Mouse (Mus musculus): Measurements from ENCODE around the gene Dnajb11. TPM values are rescaled to one million over a fixed set of nuclear protein-coding genes. Genes with fewer than 3 reads are reported as not detected.

The Dnajb11 gene
- total and polyA plus RNA-seq, 2 experiments from 2014 or later = 41.2 to 86.9 TPM

- no peak overlapping the region for H3K4me2 ChIP-seq (ENCODE audit: low read depth, low read length)
- H3K4me1 ChIP-seq (ENCODE audit: insufficient read depth, low read length) = no peaks in the 10 kb centered on the region
- no peak overlapping the region for H3K4me3 ChIP-seq (ENCODE audit: low read length)
- H3K36me3 ChIP-seq (ENCODE audit: insufficient read depth, low read length) = no peaks in the 10 kb centered on the region
- H3K27ac ChIP-seq = no peak overlapping the region
- WGBS = 15% methylated on average over 6 of the region's 6 CpGs
- H3K9me3 ChIP-seq (ENCODE audit: low read length) = no peaks in the 10 kb centered on the region
- no peak overlapping the region for H3K9ac ChIP-seq (replicated peaks; ENCODE audit: low read length)
- ATAC-seq (peak; percentile 45; the same call in 1 of the 2 replicates), DNase-seq (ENCODE audit: low spot score) (peak; percentile 51)
- no peaks in the 10 kb centered on the region for H3K27me3 ChIP-seq (ENCODE audit: insufficient read depth, low read length)
- TF ChIP-seq CTCF (IDR thresholded peaks at IDR 0.05; ENCODE audit: low read depth) = no peak
Observed at GRCm38 (mm10) chr16:22880900-22881299, 23.3 kb downstream of the Dnajb11 start.

GRCm38 (mm10) chr16:22881487-22881886 lies 23.8 kb downstream of the Dnajb11 start:
- no peak for ATAC-seq
- H3K36me3 ChIP-seq (ENCODE audit: insufficient read depth, low read length) = no peaks in the 10 kb centered on the region
- 72% methylated on average over 4 of the region's 4 CpGs for WGBS
- H3K27ac ChIP-seq = no peak overlapping the region
- no peak overlapping the region for H3K9ac ChIP-seq (replicated peaks; ENCODE audit: low read length)
- DNase-seq (ENCODE audit: low spot score) = no peak
- H3K4me1 ChIP-seq (ENCODE audit: insufficient read depth, low read length) = no peaks in the 10 kb centered on the region
- H3K9me3 ChIP-seq (ENCODE audit: low read length) = no peaks in the 10 kb centered on the region
- H3K27me3 ChIP-seq (ENCODE audit: insufficient read depth, low read length) = no peaks in the 10 kb centered on the region
- TF ChIP-seq CTCF (IDR thresholded peaks at IDR 0.05; ENCODE audit: low read depth) = no peak
- H3K4me2 ChIP-seq (ENCODE audit: low read depth, low read length) = no peak overlapping the region
- no peak overlapping the region for H3K4me3 ChIP-seq (ENCODE audit: low read length)

GRCm38 (mm10) chr16:22883441-22883840 lies 25.8 kb downstream of the Dnajb11 start:
- WGBS = 84% methylated on average over 5 of the region's 5 CpGs
- H3K36me3 ChIP-seq (ENCODE audit: insufficient read depth, low read length) = no peaks in the 10 kb centered on the region
- no peak overlapping the region for H3K4me3 ChIP-seq (ENCODE audit: low read length)
- H3K4me1 ChIP-seq (ENCODE audit: insufficient read depth, low read length) = no peaks in the 10 kb centered on the region
- H3K9me3 ChIP-seq (ENCODE audit: low read length) = no peaks in the 10 kb centered on the region
- H3K27me3 ChIP-seq (ENCODE audit: insufficient read depth, low read length) = no peaks in the 10 kb centered on the region
- H3K4me2 ChIP-seq (ENCODE audit: low read depth, low read length) = no peak overlapping the region
- H3K9ac ChIP-seq (replicated peaks; ENCODE audit: low read length) = no peak overlapping the region
- no peak for TF ChIP-seq CTCF (IDR thresholded peaks at IDR 0.05; ENCODE audit: low read depth)
- no peak for ATAC-seq
- DNase-seq (ENCODE audit: low spot score) = no peak
- no peak overlapping the region for H3K27ac ChIP-seq

- Histone ChIP-seq H3K9me3 (ENCODE audit: low read length) (no peaks in the 10 kb centered on the region), H3K36me3 (ENCODE audit: insufficient read depth, low read length) (no peaks in the 10 kb centered on the region), H3K4me1 (ENCODE audit: insufficient read depth, low read length) (no peaks in the 10 kb centered on the region), H3K27me3 (ENCODE audit: insufficient read depth, low read length) (no peaks in the 10 kb centered on the region), H3K9ac (replicated peaks; ENCODE audit: low read length) (no peak overlapping the region), H3K27ac (no peak overlapping the region), H3K4me3 (ENCODE audit: low read length) (no peak overlapping the region), H3K4me2 (ENCODE audit: low read depth, low read length) (no peak overlapping the region)
- WGBS = 54% methylated on average over 4 of the region's 4 CpGs
- no peak for DNase-seq (ENCODE audit: low spot score)
- no peak for TF ChIP-seq CTCF (IDR thresholded peaks at IDR 0.05; ENCODE audit: low read depth)
- no peak for ATAC-seq
Observed at GRCm38 (mm10) chr16:22885356-22885755, 27.7 kb downstream of the Dnajb11 start.

DNA sequence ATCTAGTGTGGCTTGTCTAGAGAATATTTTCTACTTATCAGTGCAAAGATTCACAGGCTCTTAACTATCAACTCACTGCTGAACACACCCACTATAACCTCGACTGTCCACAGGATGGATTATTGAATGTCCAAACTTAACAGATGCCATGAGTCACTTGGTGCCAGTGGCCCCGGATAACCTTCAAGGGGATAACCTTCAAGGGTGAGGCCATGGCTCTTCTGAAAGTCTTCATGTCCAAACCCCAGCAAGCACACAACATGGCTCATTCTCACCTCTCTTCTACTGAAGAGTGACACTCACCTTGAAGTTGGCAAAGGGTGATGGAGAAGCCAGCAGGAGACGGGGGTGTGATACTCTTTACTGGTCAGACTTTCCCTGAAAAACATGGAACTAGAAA lies 29.1 kb downstream of the Dnajb11 start:
- H3K27ac ChIP-seq = no peak overlapping the region
- ATAC-seq = no peak
- no peaks in the 10 kb centered on the region for H3K36me3 ChIP-seq (ENCODE audit: insufficient read depth, low read length)
- no peaks in the 10 kb centered on the region for H3K27me3 ChIP-seq (ENCODE audit: insufficient read depth, low read length)
- DNase-seq (ENCODE audit: low spot score) = no peak
- H3K9me3 ChIP-seq (ENCODE audit: low read length) = no peaks in the 10 kb centered on the region
- H3K4me2 ChIP-seq (ENCODE audit: low read depth, low read length) = no peak overlapping the region
- TF ChIP-seq CTCF (IDR thresholded peaks at IDR 0.05; ENCODE audit: low read depth) = no peak
- no peak overlapping the region for H3K9ac ChIP-seq (replicated peaks; ENCODE audit: low read length)
- WGBS = 85% methylated on average over 3 of the region's 3 CpGs
- H3K4me1 ChIP-seq (ENCODE audit: insufficient read depth, low read length) = no peaks in the 10 kb centered on the region
- no peak overlapping the region for H3K4me3 ChIP-seq (ENCODE audit: low read length)

DNA sequence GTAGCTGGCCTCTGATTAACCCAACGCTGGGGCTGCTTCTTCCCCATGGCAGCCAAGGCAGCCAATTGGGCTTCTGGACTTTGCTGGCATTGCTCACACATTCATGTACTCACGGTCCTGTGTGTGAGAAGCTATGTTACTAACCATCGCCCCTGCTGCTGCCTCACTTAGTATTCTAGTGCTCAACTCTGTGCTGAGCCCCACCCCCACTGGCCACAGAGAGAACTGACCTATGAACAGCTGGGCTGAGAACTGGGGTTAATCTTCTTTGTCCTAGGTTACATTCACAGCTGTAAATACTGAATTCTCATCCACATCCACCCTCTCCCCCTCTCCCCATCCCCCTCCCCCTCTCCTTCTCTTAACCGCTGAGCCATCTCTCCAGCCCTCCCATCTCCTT lies 31.2 kb downstream of the Dnajb11 start:
- Histone ChIP-seq H3K9ac (replicated peaks; ENCODE audit: low read length) (no peak overlapping the region), H3K4me3 (ENCODE audit: low read length) (no peak overlapping the region), H3K36me3 (ENCODE audit: insufficient read depth, low read length) (no peaks in the 10 kb centered on the region), H3K9me3 (ENCODE audit: low read length) (no peaks in the 10 kb centered on the region), H3K4me2 (ENCODE audit: low read depth, low read length) (no peak overlapping the region), H3K4me1 (ENCODE audit: insufficient read depth, low read length) (no peaks in the 10 kb centered on the region), H3K27me3 (ENCODE audit: insufficient read depth, low read length) (no peaks in the 10 kb centered on the region), H3K27ac (no peak overlapping the region)
- no peak for TF ChIP-seq CTCF (IDR thresholded peaks at IDR 0.05; ENCODE audit: low read depth)
- ATAC-seq = no peak
- no peak for DNase-seq (ENCODE audit: low spot score)
- WGBS = 56% methylated on average over 4 of the region's 4 CpGs

- Histone ChIP-seq H3K27me3 (ENCODE audit: insufficient read depth, low read length) (no peaks in the 10 kb centered on the region), H3K4me3 (ENCODE audit: low read length) (no peak overlapping the region), H3K9ac (replicated peaks; ENCODE audit: low read length) (no peak overlapping the region), H3K9me3 (ENCODE audit: low read length) (no peaks in the 10 kb centered on the region), H3K27ac (no peak overlapping the region), H3K4me1 (ENCODE audit: insufficient read depth, low read length) (no peaks in the 10 kb centered on the region), H3K36me3 (ENCODE audit: insufficient read depth, low read length) (no peaks in the 10 kb centered on the region), H3K4me2 (ENCODE audit: low read depth, low read length) (no peak overlapping the region)
- no peak for ATAC-seq
- TF ChIP-seq CTCF (IDR thresholded peaks at IDR 0.05; ENCODE audit: low read depth) = no peak
- DNase-seq (ENCODE audit: low spot score) = no peak
- 93% methylated on average over 8 of the region's 8 CpGs for WGBS
Observed at GRCm38 (mm10) chr16:22889716-22890115, 32.1 kb downstream of the Dnajb11 start.
